ENCODE assay signal across 8 mouse cellular contexts in the genomic region with DNA sequence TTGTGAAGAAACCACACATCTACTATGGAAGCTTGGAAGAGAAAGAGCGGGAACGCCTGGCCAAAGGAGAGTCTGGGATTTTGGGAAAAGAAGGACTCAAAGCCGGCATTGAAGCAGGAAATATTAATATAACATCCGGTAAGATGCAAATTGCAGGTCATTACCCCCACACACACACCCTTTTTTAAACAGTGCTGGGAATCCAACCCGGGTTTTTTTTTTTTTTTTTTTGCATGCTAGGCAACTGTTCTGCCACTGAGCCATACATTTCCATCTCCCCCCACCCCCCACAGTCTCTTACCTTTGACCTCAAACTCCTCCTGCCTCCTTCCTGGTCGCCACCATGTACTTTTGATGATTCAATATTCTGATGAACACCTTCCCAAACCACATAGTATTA. TPM values are rescaled to one million over a fixed set of nuclear protein-coding genes. Genes with fewer than 3 reads are reported as not detected.
DNase-seq lines count a peak whose midpoint lies in the region; ATAC-seq and TF ChIP-seq lines count a peak whose summit lies in the region.

No protein-coding gene starts in this region.

- H3K27ac ChIP-seq in kidney, postnatal 0 days = peak overlapping the region; percentile 88
- peak overlapping the region; percentile 89 for H3K27ac ChIP-seq in brown adipose tissue, adult 24 weeks (replicated peaks; ENCODE audit: low read depth, low read length)
- H3K27ac ChIP-seq in intestine, embryonic 14.5 days (ENCODE audit: low read depth) = peak overlapping the region; percentile 88; the same call in 1 of the 2 replicates
- no peak overlapping the region for H3K27ac ChIP-seq in neural tube, embryonic 12.5 days

- intact Hi-C loops in left cerebral cortex, postnatal 14 days (cut with DNase I) = loop anchor here (5.0 kb wide), 2 partner anchors 47 to 63 kb away; a partner anchor contains a TSS
- intact Hi-C loops in gastrocnemius, postnatal 14 days (cut with DNase I; ENCODE audit: low total_unique reads) = loop anchor here (10.0 kb wide), 1 partner anchor 55 kb away; no protein-coding TSS in a partner anchor

- no peak for TF ChIP-seq CTCF in kidney, postnatal 0 days (IDR thresholded peaks at IDR 0.05; ENCODE audit: low read depth)

- H3K4me2 ChIP-seq in kidney, postnatal 0 days (ENCODE audit: low read length) = peak overlapping the region; percentile 69
- H3K4me2 ChIP-seq in intestine, embryonic 14.5 days (ENCODE audit: low read length) = peak overlapping the region; percentile 66
- H3K4me2 ChIP-seq in neural tube, embryonic 12.5 days (replicated peaks) = peak overlapping the region; percentile 68

- H3K9ac ChIP-seq in kidney, postnatal 0 days (ENCODE audit: low read depth, low read length) = peak overlapping the region; percentile 85
- H3K9ac ChIP-seq in intestine, embryonic 14.5 days (ENCODE audit: low read length) = peak overlapping the region; percentile 87
- H3K9ac ChIP-seq in neural tube, embryonic 12.5 days = peak overlapping the region; percentile 71

- ATAC-seq in kidney, postnatal 0 days (replicated peaks; ENCODE audit: low FRiP score, low read depth) = no peak
- no peak for ATAC-seq in intestine, embryonic 14.5 days (replicated peaks; ENCODE audit: low FRiP score, low TSS enrichment, low read depth)
- no peak for ATAC-seq in neural tube, embryonic 12.5 days (ENCODE audit: low FRiP score, low read depth)

- H3K36me3 ChIP-seq in kidney, postnatal 0 days (ENCODE audit: insufficient read depth, low read length) = peaks cover 16% of the 10 kb centered on the region
- H3K36me3 ChIP-seq in intestine, embryonic 14.5 days (ENCODE audit: control insufficient read depth, insufficient read depth, low read length) = peaks cover 36% of the 10 kb centered on the region
- H3K36me3 ChIP-seq in neural tube, embryonic 12.5 days = peaks cover 28% of the 10 kb centered on the region

- 13% methylated on average over 6 of the region's 6 CpGs for WGBS in kidney, postnatal 0 days
- WGBS in intestine, embryonic 14.5 days = 34% methylated on average over 6 of the region's 6 CpGs
- 46% methylated on average over 6 of the region's 6 CpGs for WGBS in neural tube, embryonic 12.5 days

- no peak for DNase-seq in kidney, postnatal 0 days (ENCODE audit: low spot score)
- DNase-seq in kidney, postnatal 25 days = no peak
- DNase-seq in intestine, embryonic 14.5 days (ENCODE audit: low spot score) = no peak
- DNase-seq in left cerebral cortex, postnatal 14 days (ENCODE audit: low spot score in 2 of 2) = no peak
- no peak for DNase-seq in testis, postnatal 10 days (ENCODE audit: low spot score)
- DNase-seq in gastrocnemius, postnatal 14 days = no peak

- no peaks in the 10 kb centered on the region for H3K9me3 ChIP-seq in kidney, postnatal 0 days (replicated peaks; ENCODE audit: low read length)
- H3K9me3 ChIP-seq in intestine, embryonic 14.5 days (ENCODE audit: control insufficient read depth, low read length) = no peaks in the 10 kb centered on the region
- no peaks in the 10 kb centered on the region for H3K9me3 ChIP-seq in neural tube, embryonic 12.5 days

- H3K4me1 ChIP-seq in kidney, postnatal 0 days (replicated peaks; ENCODE audit: insufficient read depth, low read length) = peaks cover 10% of the 10 kb centered on the region; the same call in 1 of the 2 replicates
- peaks cover 12% of the 10 kb centered on the region for H3K4me1 ChIP-seq in brown adipose tissue, adult 24 weeks (ENCODE audit: control insufficient read depth, insufficient read depth, insufficient read length, low read length)
- peaks cover 9% of the 10 kb centered on the region for H3K4me1 ChIP-seq in intestine, embryonic 14.5 days (replicated peaks; ENCODE audit: control insufficient read depth, insufficient read depth, low read length)
- H3K4me1 ChIP-seq in neural tube, embryonic 12.5 days = peaks cover 19% of the 10 kb centered on the region

- peak overlapping the region; percentile 73 for H3K4me3 ChIP-seq in kidney, postnatal 0 days (replicated peaks; ENCODE audit: low read depth, low read length)
- peak overlapping the region; percentile 93 for H3K4me3 ChIP-seq in brown adipose tissue, adult 24 weeks (ENCODE audit: insufficient read depth, low read depth, low read length)
- H3K4me3 ChIP-seq in intestine, embryonic 14.5 days (ENCODE audit: low read depth, low read length) = peak overlapping the region; percentile 89
- peak overlapping the region; percentile 68 for H3K4me3 ChIP-seq in neural tube, embryonic 12.5 days

- H3K27me3 ChIP-seq in kidney, postnatal 0 days (ENCODE audit: insufficient read depth, low read length) = no peaks in the 10 kb centered on the region
- H3K27me3 ChIP-seq in intestine, embryonic 14.5 days (replicated peaks; ENCODE audit: control insufficient read depth, insufficient read depth, low read length) = no peaks in the 10 kb centered on the region
- H3K27me3 ChIP-seq in neural tube, embryonic 12.5 days (replicated peaks) = no peaks in the 10 kb centered on the region

RNA-seq across cellular contexts. Expression of a gene that starts 1.0 kb away (rescaled TPM):
- 14.8 and 16.1 TPM in 2 replicates for polyA plus RNA-seq in kidney, postnatal 0 days (2015; fragmentation: Nextera tagmentation; extraction: Ambion mirVana)
- 5.1 and 5.4 TPM in 2 replicates for polyA plus RNA-seq in brown adipose tissue, adult 24 weeks (2012; ENCODE audit: insufficient read depth, insufficient read length, missing spikeins)
- 25.7 and 26.7 TPM in 2 replicates for polyA plus RNA-seq in intestine, embryonic 14.5 days (2014; fragmentation: Nextera tagmentation; extraction: Ambion mirVana)
- 22.0 and 23.3 TPM in 2 replicates for polyA plus RNA-seq in neural tube, embryonic 12.5 days (2016; fragmentation: Nextera tagmentation; extraction: Ambion mirVana)
- total RNA-seq in left cerebral cortex, postnatal 14 days (2021) = 10 to 100 TPM; 11.5 to 11.6 TPM
- total RNA-seq in gastrocnemius, postnatal 14 days (2021) = 10 to 100 TPM; 13.7 to 13.8 TPM

RNA-seq across cellular contexts. Expression of a gene that starts 1.2 kb away (rescaled TPM):
- 137 and 138 TPM in 2 replicates for polyA plus RNA-seq in kidney, postnatal 0 days (2015; fragmentation: Nextera tagmentation; extraction: Ambion mirVana)
- 52.5 and 76.2 TPM in 2 replicates for polyA plus RNA-seq in brown adipose tissue, adult 24 weeks (2012; ENCODE audit: insufficient read depth, insufficient read length, missing spikeins)
- polyA plus RNA-seq in intestine, embryonic 14.5 days (2014; fragmentation: Nextera tagmentation; extraction: Ambion mirVana) = 166 and 174 TPM in 2 replicates
- polyA plus RNA-seq in neural tube, embryonic 12.5 days (2016; fragmentation: Nextera tagmentation; extraction: Ambion mirVana) = 139 and 140 TPM in 2 replicates
- 10 to 100 TPM; 46.2 to 47.1 TPM for total RNA-seq in left cerebral cortex, postnatal 14 days (2021)
- total RNA-seq in gastrocnemius, postnatal 14 days (2021) = 10 to 100 TPM; 40.5 to 46.3 TPM

RNA-seq across cellular contexts. Expression of a gene that starts 25.4 kb away (rescaled TPM):
- polyA plus RNA-seq in kidney, postnatal 0 days (2015; fragmentation: Nextera tagmentation; extraction: Ambion mirVana) = 2.4 and 2.6 TPM in 2 replicates
- not detected in 2 replicates for polyA plus RNA-seq in brown adipose tissue, adult 24 weeks (2012; ENCODE audit: insufficient read depth, insufficient read length, missing spikeins)
- polyA plus RNA-seq in intestine, embryonic 14.5 days (2014; fragmentation: Nextera tagmentation; extraction: Ambion mirVana) = not detected in 2 replicates
- not detected in 2 replicates for polyA plus RNA-seq in neural tube, embryonic 12.5 days (2016; fragmentation: Nextera tagmentation; extraction: Ambion mirVana)
- not detected for total RNA-seq in left cerebral cortex, postnatal 14 days (2021)
- total RNA-seq in gastrocnemius, postnatal 14 days (2021) = not detected

RNA-seq across cellular contexts. Expression of a gene that starts 49.1 kb away (rescaled TPM):
- polyA plus RNA-seq in kidney, postnatal 0 days (2015; fragmentation: Nextera tagmentation; extraction: Ambion mirVana) = 48.3 and 55.9 TPM in 2 replicates
- polyA plus RNA-seq in brown adipose tissue, adult 24 weeks (2012; ENCODE audit: insufficient read depth, insufficient read length, missing spikeins) = 18.6 and 21.6 TPM in 2 replicates
- polyA plus RNA-seq in intestine, embryonic 14.5 days (2014; fragmentation: Nextera tagmentation; extraction: Ambion mirVana) = 56.0 and 59.2 TPM in 2 replicates
- polyA plus RNA-seq in neural tube, embryonic 12.5 days (2016; fragmentation: Nextera tagmentation; extraction: Ambion mirVana) = 39.7 and 40.7 TPM in 2 replicates
- total RNA-seq in left cerebral cortex, postnatal 14 days (2021) = 10 to 100 TPM; 27.9 to 29.8 TPM
- 10 to 100 TPM; 12.2 to 13.3 TPM for total RNA-seq in gastrocnemius, postnatal 14 days (2021)

RNA-seq across cellular contexts. Expression of a gene that starts 49.3 kb away (rescaled TPM):
- polyA plus RNA-seq in kidney, postnatal 0 days (2015; fragmentation: Nextera tagmentation; extraction: Ambion mirVana) = 19.2 and 21.7 TPM in 2 replicates
- polyA plus RNA-seq in brown adipose tissue, adult 24 weeks (2012; ENCODE audit: insufficient read depth, insufficient read length, missing spikeins) = 13.0 and 13.5 TPM in 2 replicates
- 26.3 and 27.8 TPM in 2 replicates for polyA plus RNA-seq in intestine, embryonic 14.5 days (2014; fragmentation: Nextera tagmentation; extraction: Ambion mirVana)
- 25.7 and 26.9 TPM in 2 replicates for polyA plus RNA-seq in neural tube, embryonic 12.5 days (2016; fragmentation: Nextera tagmentation; extraction: Ambion mirVana)
- total RNA-seq in left cerebral cortex, postnatal 14 days (2021) = 10 to 100 TPM; 37.3 to 40.2 TPM
- 10 to 100 TPM; 14.4 to 15.9 TPM for total RNA-seq in gastrocnemius, postnatal 14 days (2021)
